Mouse (Mus musculus) lung, postnatal 10 days (tissue): ENCODE measurements at regions not wholly inside any gene's neighbourhood (a gene's known extent, or its start where the extent isn't known, plus 50 kb on each side); places are given as distances from the start of the nearest gene placed in this dataset.

Experiments used
- DNase-seq: peaks from one replicate; pipeline ENCODE4 v3.0.0; 2021

GRCm38 (mm10) chr5:106318246-106318645 lies 139.7 kb downstream of the Barhl2 start:
- no peak for DNase-seq

DNA sequence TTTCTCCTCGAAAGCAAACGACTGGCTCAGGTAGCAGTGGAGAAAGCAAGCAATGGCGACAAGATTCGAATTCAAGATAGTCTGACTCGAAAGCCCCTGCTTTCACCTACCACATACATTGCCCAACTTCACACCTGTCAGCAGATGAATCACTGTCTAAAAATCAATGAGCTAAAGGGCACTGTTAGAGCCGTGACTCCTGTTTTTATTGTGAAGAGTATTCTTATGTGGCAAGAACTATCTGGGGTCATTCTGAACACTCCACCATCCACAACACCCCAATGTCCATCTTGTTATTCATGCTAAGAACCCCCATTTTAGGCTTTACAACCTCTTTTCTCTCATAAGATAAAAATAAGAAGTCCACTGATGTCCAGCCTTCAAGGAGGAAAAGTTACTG lies 144.1 kb downstream of the Barhl2 start:
- DNase-seq = no peak

DNA sequence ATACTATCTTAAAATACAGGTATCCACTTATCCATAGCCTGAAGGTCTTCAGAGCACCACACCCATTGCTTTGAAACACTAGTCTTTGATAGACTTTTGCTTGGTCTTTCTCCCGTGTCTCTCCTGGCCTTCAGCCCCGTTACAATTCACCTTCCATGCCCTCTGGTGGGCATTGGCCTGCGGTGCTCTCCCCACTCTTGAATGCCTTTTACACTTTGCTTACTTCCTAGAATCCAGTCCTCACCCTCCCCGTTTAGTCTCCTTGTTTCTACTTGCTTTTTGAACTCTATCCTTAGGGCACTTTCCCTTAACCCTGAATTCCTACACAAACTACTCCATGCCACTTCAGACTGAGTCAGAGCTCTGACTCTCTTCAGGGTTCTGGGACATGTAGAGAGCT lies 156.6 kb downstream of the Barhl2 start:
- DNase-seq = no peak

DNA sequence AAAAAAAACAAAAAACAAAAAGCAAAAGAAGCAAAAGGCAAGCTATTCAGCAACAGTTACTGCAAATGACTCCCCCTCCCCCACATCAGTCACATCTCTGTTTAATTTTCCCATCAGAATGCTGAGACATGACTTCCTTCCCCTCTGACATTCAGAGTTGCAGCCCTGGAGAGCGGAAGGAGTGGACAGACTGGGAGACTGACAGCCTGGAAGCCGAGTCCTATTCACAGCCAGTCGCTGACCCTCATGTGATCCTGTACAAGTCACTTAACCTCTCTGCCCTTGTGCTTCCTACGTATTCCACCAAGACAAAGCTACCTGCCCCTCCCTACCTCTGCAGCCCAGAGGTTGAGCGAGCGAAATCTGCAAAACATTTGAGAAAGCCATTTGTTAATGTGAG lies 161.2 kb downstream of the Barhl2 start:
- DNase-seq = peak; percentile 58

DNA sequence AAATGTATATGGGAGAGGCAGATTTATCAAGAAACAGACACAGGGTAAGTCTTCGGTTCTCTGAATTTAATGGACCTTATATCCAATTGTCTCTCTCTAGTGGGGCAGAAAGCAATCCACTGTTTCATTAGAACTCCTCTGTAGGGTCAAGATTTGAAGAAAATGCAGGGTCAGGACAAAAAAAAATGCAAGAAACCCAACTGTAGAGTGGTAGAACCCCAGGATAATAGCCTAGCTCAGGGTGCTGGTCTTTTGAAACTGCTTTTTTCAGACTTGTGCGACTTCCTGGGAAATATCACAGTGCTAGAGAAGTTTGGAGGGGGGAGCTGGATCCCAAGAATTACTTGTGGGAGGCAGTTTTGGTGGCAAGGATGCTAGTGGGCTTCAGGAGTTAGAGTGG lies 162.0 kb downstream of the Barhl2 start:
- DNase-seq = no peak

DNA sequence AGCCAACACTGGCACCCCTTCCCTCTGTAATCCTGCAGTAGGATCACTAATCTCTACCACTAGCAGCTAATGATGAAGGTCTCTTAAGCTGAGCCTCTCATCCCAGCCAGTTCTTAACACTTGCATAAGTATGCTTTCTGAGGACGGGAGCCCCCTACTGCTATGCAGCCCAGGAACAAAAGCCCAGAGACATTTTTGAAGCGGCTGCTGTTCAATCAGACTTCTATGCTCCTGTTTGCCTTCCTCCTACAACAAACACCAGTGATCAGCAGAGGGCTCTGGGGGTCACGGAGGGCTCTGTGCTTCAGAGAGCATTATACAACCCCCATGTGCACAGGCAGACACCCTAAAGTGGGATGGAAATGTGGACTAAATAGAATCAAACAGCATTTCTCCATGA lies 162.4 kb downstream of the Barhl2 start:
- DNase-seq = no peak

- peak; percentile 10 for DNase-seq
These were observed 165.4 kb downstream of the Barhl2 start for GRCm38 (mm10) chr5:106292387-106293229.

- DNase-seq = no peak
These were observed 172.8 kb downstream of the Barhl2 start for GRCm38 (mm10) chr5:106285152-106285551.

DNA sequence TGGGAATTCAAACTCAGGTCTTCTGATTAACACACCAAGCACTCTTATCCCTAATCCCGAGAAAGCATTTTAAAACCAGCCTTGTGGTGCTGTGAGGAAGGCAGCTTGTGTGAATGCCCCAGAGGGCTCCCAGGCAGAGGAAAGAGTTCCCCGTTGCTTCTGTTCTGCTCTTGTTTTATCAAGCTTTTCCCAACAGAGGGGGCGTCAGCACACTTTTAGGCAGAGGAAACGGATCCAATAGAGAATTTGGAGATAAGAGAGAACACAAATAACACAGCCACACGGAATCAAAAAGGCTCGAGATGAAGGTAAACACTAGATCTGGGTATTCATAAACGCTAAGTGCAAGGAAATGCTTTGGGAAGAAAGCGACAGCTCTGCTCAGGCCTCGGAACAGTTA lies 173.2 kb downstream of the Barhl2 start:
- DNase-seq = peak; percentile 9

DNA sequence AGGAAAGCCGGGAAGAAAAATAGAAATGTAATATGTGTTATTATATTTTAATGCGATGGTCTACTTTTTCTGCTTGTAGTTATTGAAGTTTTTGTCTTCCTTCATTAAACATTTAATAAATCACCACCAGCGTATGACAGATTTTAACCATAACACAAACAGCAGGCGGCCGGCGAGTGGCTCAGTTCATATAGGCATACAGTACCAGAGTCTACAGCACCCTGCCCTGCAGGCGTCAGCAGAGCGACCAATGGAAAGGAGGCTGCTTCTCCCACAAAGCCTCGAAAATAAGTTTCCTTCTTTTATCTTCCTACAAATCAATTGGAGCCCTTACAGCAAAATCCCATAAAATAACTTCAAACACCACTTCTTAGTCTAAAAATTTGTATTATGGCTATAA lies 175.3 kb downstream of the Barhl2 start:
- DNase-seq = no peak

DNA sequence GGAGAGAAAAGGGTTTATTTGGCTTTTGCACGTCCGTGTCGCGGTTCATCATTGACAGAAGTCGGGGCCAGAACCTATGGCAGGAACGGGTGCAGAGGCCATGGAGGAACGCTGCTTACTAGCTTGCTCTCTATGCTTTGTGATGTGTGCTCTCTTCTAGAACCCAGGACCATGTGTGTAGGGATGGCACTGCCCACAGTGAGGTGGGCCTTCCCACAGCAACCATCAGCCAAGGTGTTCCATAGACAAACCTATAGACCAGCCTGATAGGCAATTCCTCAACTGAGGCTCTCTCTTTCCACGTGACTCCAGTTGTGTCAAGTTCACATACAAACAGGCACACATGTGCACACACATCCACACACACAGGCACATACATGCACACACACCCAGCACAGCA lies 180.2 kb downstream of the Barhl2 start:
- DNase-seq = no peak

DNA sequence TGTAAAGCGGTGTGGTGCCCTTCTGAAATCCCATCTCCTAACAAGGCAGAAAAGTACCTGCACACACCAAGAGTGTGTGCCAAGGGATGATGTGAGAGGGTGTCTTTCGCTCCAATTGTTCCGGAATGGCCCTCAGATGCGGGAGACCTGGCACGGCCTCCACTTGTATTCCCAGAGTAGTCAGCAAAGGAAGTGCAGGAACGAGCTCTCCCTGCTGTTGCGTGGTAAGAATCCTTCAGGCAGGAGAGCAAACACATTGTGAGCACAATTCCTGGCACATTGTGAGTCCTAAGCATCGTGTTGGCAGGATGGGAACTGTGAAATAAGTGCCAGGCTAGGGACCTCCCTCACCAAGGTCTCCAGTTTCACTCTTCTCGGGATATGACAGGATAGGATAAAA lies 180.7 kb downstream of the Barhl2 start:
- no peak for DNase-seq

DNA sequence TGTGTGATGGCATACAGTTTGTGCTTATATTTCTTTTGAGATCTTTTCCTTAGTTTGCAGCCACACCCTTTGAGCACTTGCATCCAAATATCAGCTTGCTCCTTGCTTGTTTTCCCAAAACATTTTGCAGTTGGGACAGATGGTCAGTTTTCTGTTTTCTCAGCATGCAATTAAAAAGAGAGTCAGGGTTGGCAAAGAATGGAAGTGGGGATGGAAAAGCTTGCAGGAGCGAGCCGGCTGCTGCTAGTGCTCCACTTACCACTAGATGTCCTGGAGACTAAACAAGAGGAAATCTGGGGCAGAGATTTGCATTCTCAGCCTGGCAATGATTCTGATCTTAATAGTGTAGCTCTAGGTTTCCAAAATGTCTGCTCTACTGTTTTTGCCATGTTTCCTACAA lies 181.8 kb downstream of the Barhl2 start:
- DNase-seq = peak; percentile 14

DNA sequence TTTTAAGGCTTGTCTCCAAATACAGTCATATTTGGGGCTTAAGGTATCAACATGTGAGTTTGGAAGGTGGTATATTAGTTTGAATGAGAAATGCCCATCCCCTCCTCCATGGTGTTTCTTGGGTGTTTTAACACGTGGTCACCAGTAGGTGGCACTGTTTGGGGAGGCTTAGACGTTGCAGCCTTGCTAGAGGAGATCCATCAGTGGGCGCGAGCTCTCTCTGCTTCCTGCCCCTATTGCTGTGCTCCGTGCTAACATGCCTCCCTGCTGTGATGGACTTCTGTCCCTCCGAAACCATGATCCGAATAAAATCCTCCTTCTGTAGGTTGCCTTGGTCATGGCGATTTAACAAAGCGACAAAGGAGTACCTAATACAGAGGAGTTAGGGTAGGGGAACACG lies 183.3 kb downstream of the Barhl2 start:
- peak; percentile 13 for DNase-seq

DNA sequence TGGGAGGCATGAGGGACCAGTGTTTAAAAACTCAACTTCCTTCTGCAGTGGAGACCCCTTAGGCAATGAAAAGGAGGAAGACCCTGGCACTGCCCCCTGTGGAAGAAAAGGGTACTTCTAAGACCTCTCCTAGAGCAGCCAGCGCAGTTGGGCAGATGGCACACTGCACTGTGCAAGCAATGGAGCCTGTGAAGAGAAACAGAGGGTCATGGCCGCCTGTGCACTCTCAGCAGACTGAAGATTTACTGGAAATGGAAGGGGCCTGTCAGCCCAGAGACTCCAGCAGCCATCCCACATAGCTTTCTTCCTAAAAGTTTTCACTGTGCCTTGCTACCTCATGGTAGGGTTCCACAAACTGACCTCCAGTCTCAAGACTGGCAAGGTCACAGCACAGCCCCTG lies 193.4 kb downstream of the Barhl2 start:
- no peak for DNase-seq

GRCm38 (mm10) chr5:106257179-106257578 lies 200.8 kb downstream of the Barhl2 start:
- DNase-seq = no peak

DNA sequence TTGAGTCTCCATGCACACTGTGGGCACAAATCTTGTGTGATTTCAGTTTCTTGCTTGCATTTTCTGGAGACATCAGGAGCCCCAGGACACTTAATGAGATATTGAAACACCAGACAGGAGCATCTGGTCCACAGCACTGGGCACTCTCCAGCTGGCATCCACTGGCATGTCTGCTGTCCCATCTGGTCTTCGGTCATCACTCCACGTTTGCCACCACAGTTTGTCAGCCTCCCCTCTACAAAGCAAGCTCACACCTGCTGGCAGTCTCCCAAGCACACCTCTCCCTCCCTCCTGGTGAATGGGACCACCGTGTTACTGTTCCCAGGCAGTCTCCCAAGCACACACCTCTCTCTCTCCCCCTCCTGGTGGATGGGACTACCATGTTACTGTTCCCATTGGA lies 228.8 kb downstream of the Barhl2 start:
- DNase-seq = no peak

DNA sequence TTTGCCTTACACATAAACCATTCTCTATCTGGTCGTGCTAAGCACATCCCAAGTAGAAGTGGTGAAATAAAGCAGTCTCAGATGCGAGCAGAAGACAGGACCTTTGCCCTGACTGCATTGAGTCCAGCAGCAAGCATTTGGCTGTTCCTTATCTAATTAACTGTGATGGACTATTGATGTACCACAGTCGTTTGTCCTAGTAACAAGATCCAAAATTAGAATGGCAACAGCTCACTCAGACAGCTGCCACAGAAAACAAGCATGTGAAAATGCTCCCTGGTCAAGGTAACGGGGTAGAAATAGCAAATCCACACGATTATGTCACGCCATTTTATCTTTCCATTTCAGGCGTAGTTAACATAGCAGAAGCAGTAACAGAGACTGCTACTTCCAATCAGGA lies 233.8 kb downstream of the Barhl2 start:
- DNase-seq = no peak

GRCm38 (mm10) chr5:106209543-106209942 lies 248.4 kb downstream of the Barhl2 start:
- no peak for DNase-seq

GRCm38 (mm10) chr5:106207706-106208105 lies 250.3 kb downstream of the Barhl2 start:
- DNase-seq = no peak

DNA sequence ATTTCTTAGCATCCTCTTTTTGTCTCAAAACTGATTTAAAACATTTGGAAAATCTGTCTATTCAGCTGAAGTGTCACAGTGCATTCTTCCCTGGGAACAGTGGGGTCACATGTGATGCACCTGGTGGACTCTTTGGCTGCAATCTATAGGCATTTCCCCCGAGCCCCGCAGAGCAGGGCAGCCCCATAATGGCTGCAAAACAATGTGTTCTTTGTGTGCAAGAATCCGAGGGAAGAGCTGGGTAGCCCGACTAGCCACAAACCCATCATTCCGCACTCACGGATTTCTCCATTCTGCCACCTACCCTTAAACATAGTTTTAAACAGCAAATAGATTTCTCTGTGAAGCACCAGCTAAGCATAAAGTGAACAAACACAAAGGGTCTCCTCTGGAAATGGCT lies 252.2 kb downstream of the Barhl2 start:
- no peak for DNase-seq

- no peak for DNase-seq
These were observed 257.3 kb downstream of the Barhl2 start for GRCm38 (mm10) chr5:106200631-106201030.

GRCm38 (mm10) chr5:106199061-106199460 lies 258.9 kb downstream of the Barhl2 start:
- DNase-seq = no peak

GRCm38 (mm10) chr5:106191141-106191540 lies 266.8 kb downstream of the Barhl2 start:
- DNase-seq = no peak

DNA sequence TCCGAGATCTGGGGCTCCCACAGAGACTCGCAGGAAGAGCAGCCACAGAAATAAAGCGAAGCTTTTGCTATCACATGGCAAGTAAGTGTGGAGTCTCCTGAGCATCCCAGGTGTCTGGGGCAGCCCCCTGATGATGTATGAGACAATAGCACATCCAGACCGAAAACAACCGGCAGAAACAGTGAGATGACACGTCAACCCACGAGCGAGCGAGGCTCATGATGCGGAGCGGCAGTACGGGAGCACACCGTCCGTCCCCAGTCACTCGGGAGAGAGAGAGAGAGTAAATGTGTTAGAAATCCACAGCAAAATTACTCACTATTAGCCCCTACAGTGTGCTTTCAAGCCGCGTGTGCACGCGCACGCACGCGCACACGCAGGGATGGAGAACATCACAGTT lies 276.2 kb downstream of the Barhl2 start:
- DNase-seq = no peak
